Mouse (Mus musculus) kidney, embryonic 16.5 days (tissue): ENCODE measurements at regions not wholly inside any gene's neighbourhood (a gene's known extent, or its start where the extent isn't known, plus 50 kb on each side); places are given as distances from the start of the nearest gene placed in this dataset.

Experiments used
- ATAC-seq: fragments of 200-750 bp; cut with Nextera tagmentation; 2 replicates; pipeline ENCODE4 v1.8.0; 2017; ENCODE audit warnings: moderate TSS enrichment; ENCODE audit not compliant: low FRiP score, low TSS enrichment
- H3K27ac ChIP-seq: fragments of 300-500 bp; sonication (generic); 2 replicates; pipeline ENCODE4 v1.5.1; 2014; ENCODE audit warnings: low read length
- H3K27me3 ChIP-seq: fragments of 300-500 bp; sonication (generic); 2 replicates; pipeline ENCODE4 v1.6.1; 2014; ENCODE audit warnings: low read length, control low read depth, mixed read lengths; ENCODE audit not compliant: insufficient read depth
- H3K36me3 ChIP-seq: fragments of 300-500 bp; sonication (generic); 2 replicates; pipeline ENCODE4 v1.6.1; 2014; ENCODE audit warnings: low read length, control low read depth, mixed read lengths; ENCODE audit not compliant: insufficient read depth
- H3K4me1 ChIP-seq: fragments of 300-500 bp; sonication (generic); 2 replicates; pipeline ENCODE4 v1.6.1; 2014; ENCODE audit warnings: low read length, control low read depth, mixed read lengths; ENCODE audit not compliant: insufficient read depth
- H3K4me2 ChIP-seq: fragments of 300-500 bp; sonication (generic); replicated peaks from 2 replicates; pipeline ENCODE4 v1.6.1; 2014; ENCODE audit warnings: low read depth, low read length
- H3K4me3 ChIP-seq: fragments of 300-500 bp; sonication (generic); 2 replicates; pipeline ENCODE4 v1.5.1; 2014; ENCODE audit warnings: mild to moderate bottlenecking, low read length
- H3K9ac ChIP-seq: fragments of 300-500 bp; sonication (generic); replicated peaks from 2 replicates; pipeline ENCODE4 v1.6.1; 2014; ENCODE audit warnings: low read length
- H3K9me3 ChIP-seq: fragments of 300-500 bp; sonication (generic); 2 replicates; pipeline ENCODE4 v1.6.1; 2016; ENCODE audit warnings: low read length, control low read depth
- WGBS: fragments of 180-500 bp; shearing (Covaris S2); extraction: QIAGEN DNeasy Blood & Tissue Kit; methylation state at CpG from one replicate; pipeline ENCODE4 v1.1.7; 2014; 5-methylcytosine and 5-hydroxymethylcytosine counted together

DNA sequence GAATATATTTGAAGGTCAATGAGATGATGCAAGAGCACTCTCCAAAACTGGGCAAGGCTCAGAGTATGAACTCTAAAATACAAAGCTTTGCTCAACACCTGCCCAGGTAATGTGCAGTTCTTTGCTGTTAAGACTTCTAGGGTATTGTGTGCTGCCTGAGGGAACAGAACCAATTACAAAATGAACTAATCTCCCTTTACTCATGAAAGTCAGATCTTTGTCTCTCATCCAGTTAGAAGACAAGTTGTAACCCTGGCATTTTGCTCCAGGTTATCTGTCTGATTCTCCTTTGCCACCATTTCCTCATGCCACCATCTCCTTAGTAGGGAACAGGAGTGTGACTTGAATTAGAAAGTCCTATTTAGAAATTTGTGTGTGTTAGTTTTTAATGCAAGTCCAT, 243.5 kb upstream of the P2ry1 start:
- no peaks in the 10 kb centered on the region for H3K27me3 ChIP-seq
- H3K9me3 ChIP-seq, result no peaks in the 10 kb centered on the region
- no peak overlapping the region for H3K4me2 ChIP-seq
- H3K27ac ChIP-seq, result no peak overlapping the region
- H3K36me3 ChIP-seq, result no peaks in the 10 kb centered on the region
- no peak overlapping the region for H3K9ac ChIP-seq
- no peak for ATAC-seq
- no peak overlapping the region for H3K4me3 ChIP-seq
- H3K4me1 ChIP-seq, result no peaks in the 10 kb centered on the region

DNA sequence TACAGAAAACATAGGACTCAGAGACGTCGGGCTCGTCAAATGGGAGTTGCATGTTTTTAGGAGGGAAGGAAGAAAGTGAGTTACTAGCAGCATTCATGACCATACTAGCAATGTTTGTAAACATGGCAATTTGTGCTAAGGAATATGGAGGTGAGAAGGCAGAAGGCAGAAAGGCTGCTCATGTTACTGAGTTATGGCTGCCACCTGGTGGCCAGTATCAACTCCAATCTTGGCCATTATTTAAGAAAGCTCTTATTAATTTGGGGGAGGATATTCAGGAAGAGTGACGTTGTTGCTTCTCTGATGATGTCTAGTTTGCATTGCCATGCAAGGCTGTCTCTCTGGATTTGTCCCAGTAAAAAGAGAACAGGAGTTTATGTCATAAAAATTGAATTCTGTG, 239.7 kb upstream of the P2ry1 start:
- Histone ChIP-seq H3K4me2 (no peak overlapping the region), H3K27me3 (no peaks in the 10 kb centered on the region), H3K27ac (no peak overlapping the region), H3K4me1 (no peaks in the 10 kb centered on the region), H3K36me3 (no peaks in the 10 kb centered on the region), H3K9ac (no peak overlapping the region), H3K4me3 (no peak overlapping the region), H3K9me3 (no peaks in the 10 kb centered on the region)
- no peak for ATAC-seq
- 61% methylated on average over 4 of the region's 4 CpGs for WGBS

DNA sequence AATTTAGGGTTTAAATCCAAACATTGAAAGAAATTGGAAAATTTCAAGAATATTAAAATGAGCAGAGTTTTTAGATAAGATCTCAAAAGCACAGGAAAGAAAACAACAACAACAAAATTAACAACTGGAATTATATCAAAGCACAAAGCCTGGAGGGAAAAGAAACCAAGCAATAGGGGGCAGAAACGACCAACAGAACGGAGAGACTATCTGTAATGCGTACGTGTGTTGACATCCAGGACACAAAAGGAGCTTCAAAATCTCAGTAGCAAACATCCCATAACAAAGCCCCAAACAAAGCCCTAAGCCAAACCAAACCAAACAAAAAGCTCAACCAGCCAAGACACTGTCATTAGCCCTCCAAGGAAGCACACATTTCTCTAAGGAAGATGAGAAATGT, 237.5 kb upstream of the P2ry1 start:
- no peak for ATAC-seq
- WGBS, result 73% methylated on average over 4 of the region's 4 CpGs
- Histone ChIP-seq H3K4me1 (no peaks in the 10 kb centered on the region), H3K4me2 (no peak overlapping the region), H3K9me3 (no peaks in the 10 kb centered on the region), H3K27ac (no peak overlapping the region), H3K27me3 (no peaks in the 10 kb centered on the region), H3K36me3 (no peaks in the 10 kb centered on the region), H3K9ac (no peak overlapping the region), H3K4me3 (no peak overlapping the region)

GRCm38 (mm10) chr3:60768996-60769395, 233.6 kb upstream of the P2ry1 start:
- ATAC-seq, result no peak
- H3K27ac ChIP-seq, result no peak overlapping the region
- H3K36me3 ChIP-seq, result no peaks in the 10 kb centered on the region
- H3K9ac ChIP-seq, result no peak overlapping the region
- no peaks in the 10 kb centered on the region for H3K27me3 ChIP-seq
- H3K4me2 ChIP-seq, result no peak overlapping the region
- H3K4me3 ChIP-seq, result no peak overlapping the region
- no peaks in the 10 kb centered on the region for H3K9me3 ChIP-seq
- no peaks in the 10 kb centered on the region for H3K4me1 ChIP-seq

- no peak overlapping the region for H3K4me2 ChIP-seq
- H3K4me1 ChIP-seq, result no peaks in the 10 kb centered on the region
- ATAC-seq, result no peak
- no peaks in the 10 kb centered on the region for H3K9me3 ChIP-seq
- 78% methylated on average over 4 of the region's 4 CpGs for WGBS
- H3K27me3 ChIP-seq, result no peaks in the 10 kb centered on the region
- no peak overlapping the region for H3K4me3 ChIP-seq
- H3K9ac ChIP-seq, result no peak overlapping the region
- no peaks in the 10 kb centered on the region for H3K36me3 ChIP-seq
- no peak overlapping the region for H3K27ac ChIP-seq
Measured at GRCm38 (mm10) chr3:60771866-60772265, 230.7 kb upstream of the P2ry1 start.

GRCm38 (mm10) chr3:60773383-60773782, 229.2 kb upstream of the P2ry1 start:
- ATAC-seq, result peak; percentile 42; the same call in 1 of the 2 replicates
- Histone ChIP-seq H3K27ac (no peak overlapping the region), H3K9ac (no peak overlapping the region), H3K36me3 (no peaks in the 10 kb centered on the region), H3K4me1 (no peaks in the 10 kb centered on the region), H3K27me3 (no peaks in the 10 kb centered on the region), H3K4me2 (no peak overlapping the region), H3K9me3 (no peaks in the 10 kb centered on the region), H3K4me3 (no peak overlapping the region)
- 54% methylated on average over 3 of the region's 3 CpGs for WGBS

DNA sequence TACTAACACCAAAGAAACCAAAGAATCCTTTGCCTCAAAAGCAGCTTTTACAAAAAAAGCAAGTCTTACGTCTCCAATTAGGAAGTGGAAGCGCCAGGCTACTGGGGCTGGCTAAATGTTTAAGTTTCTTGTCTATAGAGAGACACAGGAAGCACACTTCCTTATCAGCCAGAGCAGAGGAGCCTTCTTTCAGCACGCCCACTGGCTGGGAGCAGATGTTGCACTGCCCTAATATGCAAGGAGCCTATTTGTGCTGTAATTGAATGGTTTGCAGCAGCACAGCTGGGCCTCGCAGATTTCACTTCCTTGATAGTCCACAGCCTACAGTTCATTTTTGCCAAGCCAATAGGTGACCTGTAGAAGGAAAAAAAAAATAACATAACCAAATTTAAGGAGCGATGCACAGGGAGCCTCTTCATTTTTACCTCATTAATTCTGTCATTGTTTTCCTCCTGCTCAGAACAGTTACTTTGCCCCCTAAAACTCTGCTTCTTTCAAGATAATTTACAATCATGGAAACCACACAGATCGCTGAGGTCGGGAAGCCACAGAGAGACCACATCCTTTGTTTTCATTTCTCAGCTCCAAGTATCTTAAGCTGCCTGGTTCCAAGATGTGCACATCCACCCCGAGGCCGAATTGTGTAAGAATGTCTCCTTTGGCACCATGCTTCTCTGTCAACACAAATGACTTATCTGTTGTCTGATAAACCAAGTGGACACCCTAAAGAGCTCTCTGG, 217.3 kb upstream of the P2ry1 start:
- H3K27me3 ChIP-seq, result no peaks in the 10 kb centered on the region
- no peak overlapping the region for H3K9ac ChIP-seq
- H3K4me3 ChIP-seq, result no peak overlapping the region
- no peak overlapping the region for H3K4me2 ChIP-seq
- ATAC-seq, result peak; percentile 90
- H3K9me3 ChIP-seq, result no peaks in the 10 kb centered on the region
- no peaks in the 10 kb centered on the region for H3K36me3 ChIP-seq
- H3K4me1 ChIP-seq, result peaks cover 7% of the 10 kb centered on the region; the same call in 1 of the 2 replicates
- 19% methylated on average over 9 of the region's 9 CpGs for WGBS
- H3K27ac ChIP-seq, result peak overlapping the region; percentile 28; the same call in 1 of the 2 replicates

DNA sequence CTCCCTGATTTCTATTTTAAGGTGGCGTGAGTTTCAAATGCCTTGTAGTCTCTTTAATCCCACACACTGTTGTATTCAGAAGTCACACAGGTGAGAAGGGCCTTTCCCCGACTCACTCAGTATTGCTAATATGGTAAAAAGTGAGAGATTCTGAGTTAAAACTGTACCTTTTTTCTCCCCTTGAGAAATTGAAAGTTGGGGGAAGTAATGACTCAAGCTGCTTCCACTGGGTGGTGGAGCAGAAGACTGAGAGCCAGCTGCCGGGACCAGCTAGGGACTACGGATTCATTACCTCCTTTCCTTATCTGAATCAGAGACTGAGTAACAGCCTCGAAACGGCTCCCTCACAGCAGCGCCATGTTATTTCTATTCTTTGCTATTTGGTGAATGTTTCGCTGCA, 214.6 kb upstream of the P2ry1 start:
- no peaks in the 10 kb centered on the region for H3K9me3 ChIP-seq
- H3K4me1 ChIP-seq, result peaks cover 7% of the 10 kb centered on the region; the same call in 1 of the 2 replicates
- no peaks in the 10 kb centered on the region for H3K36me3 ChIP-seq
- no peak overlapping the region for H3K4me3 ChIP-seq
- H3K27me3 ChIP-seq, result no peaks in the 10 kb centered on the region
- H3K9ac ChIP-seq, result no peak overlapping the region
- no peak overlapping the region for H3K4me2 ChIP-seq
- no peak overlapping the region for H3K27ac ChIP-seq
- ATAC-seq, result no peak
- 87% methylated on average over 8 of the region's 8 CpGs for WGBS

DNA sequence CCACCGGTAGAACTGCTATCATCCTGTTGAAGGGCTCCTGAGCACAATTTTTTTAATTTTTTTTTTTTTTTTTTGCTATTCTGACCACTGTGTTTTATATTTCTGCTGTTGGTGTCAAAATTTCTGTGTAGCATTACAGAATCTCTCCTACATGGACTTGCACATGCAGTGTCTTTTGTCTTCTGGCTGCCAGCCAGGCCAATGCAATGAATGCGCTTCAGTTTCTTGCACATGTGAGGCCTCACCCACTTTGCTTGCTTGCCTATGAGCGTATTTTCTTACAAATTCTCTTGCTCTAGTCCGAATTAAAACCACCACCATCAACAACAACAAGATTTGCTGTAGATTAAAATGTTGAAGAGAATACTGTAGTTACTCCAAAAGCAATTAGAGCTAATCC, 213.2 kb upstream of the P2ry1 start:
- Histone ChIP-seq H3K27me3 (no peaks in the 10 kb centered on the region), H3K4me1 (peaks cover 7% of the 10 kb centered on the region; the same call in 1 of the 2 replicates), H3K9ac (no peak overlapping the region), H3K4me2 (no peak overlapping the region), H3K27ac (no peak overlapping the region), H3K36me3 (no peaks in the 10 kb centered on the region), H3K9me3 (no peaks in the 10 kb centered on the region), H3K4me3 (no peak overlapping the region)
- 82% methylated on average over 4 of the region's 4 CpGs for WGBS
- ATAC-seq, result no peak

- no peak overlapping the region for H3K9ac ChIP-seq
- H3K4me3 ChIP-seq, result no peak overlapping the region
- WGBS, result 84% methylated on average over 4 of the region's 4 CpGs
- no peaks in the 10 kb centered on the region for H3K9me3 ChIP-seq
- no peaks in the 10 kb centered on the region for H3K4me1 ChIP-seq
- no peak overlapping the region for H3K27ac ChIP-seq
- no peak overlapping the region for H3K4me2 ChIP-seq
- no peaks in the 10 kb centered on the region for H3K36me3 ChIP-seq
- no peak for ATAC-seq
- H3K27me3 ChIP-seq, result no peaks in the 10 kb centered on the region
Measured at GRCm38 (mm10) chr3:60792166-60792565, 210.4 kb upstream of the P2ry1 start.
